ENCODE assay signal across 23 mouse cellular contexts in the genomic region with DNA sequence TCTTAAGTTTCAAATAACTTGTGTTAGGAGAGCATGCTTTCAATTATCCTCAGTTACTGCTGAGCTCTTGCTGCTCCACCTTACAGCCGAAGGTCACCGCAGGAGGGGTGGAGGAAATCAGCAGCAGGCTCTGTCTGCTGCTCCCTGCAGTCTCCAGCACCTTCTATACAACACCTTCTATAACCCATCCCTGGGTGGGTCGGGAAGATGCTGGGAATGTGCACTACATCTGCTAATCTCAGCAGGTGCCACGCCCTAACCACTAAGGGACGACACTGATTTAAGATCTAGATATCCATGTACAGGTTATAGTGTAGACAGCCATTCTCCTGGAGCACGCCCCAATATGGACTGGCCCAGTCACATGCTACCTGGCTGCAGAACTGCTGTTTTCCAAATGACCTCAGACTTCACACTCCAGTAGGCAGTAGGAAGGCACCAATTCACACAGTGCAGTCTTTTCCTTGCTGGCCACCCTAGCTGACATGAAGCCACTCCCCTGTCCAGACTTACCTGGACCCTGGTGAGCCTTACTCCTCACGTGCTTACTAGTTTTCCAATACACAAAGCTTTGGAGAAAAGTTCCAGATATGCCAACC. TPM values are rescaled to one million over a fixed set of nuclear protein-coding genes. Genes with fewer than 3 reads are reported as not detected.
DNase-seq lines count a peak whose midpoint lies in the region; ATAC-seq and TF ChIP-seq lines count a peak whose summit lies in the region.
"Had no signal": no experiment of that assay in that cellular context is flagged by ENCODE, and none has a peak within 500 bp of the region (broad histone marks: within the 10 kb centered on the region; RNA-seq: fewer than 3 reads in every experiment).

No protein-coding gene starts in this region.

- no peaks in the 10 kb centered on the region for H3K27me3 ChIP-seq in forebrain, postnatal 0 days (ENCODE audit: insufficient read depth, low read length)
- H3K27me3 ChIP-seq: forebrain, embryonic 12.5 days; heart, embryonic 15.5 days; limb, embryonic 13.5 days; megakaryocyte, embryonic 14.5 days; midbrain, embryonic 15.5 days had no signal

- peaks cover 11% of the 10 kb centered on the region; the same call in 1 of the 2 replicates for H3K4me1 ChIP-seq in forebrain, postnatal 0 days (ENCODE audit: insufficient read depth)

- peak; percentile 85 for DNase-seq in heart, adult 11 months
- DNase-seq in heart, postnatal 4 days, result no peak
- DNase-seq in ZHBTc4 (ENCODE audit: low read depth, low spot score), result peak; percentile 56
- DNase-seq in kidney, adult 8-10 months, result peak; percentile 78 to 83
- peak; percentile 70 to 83 for DNase-seq in kidney, postnatal 25 days
- DNase-seq in lung, postnatal 10 days, result no peak
- DNase-seq in forebrain, postnatal 0 days, result no peak
- DNase-seq in thymus, postnatal 4 days, result no peak
- DNase-seq: cerebellum, adult 2 months; cerebellum, postnatal 36 days; layer of hippocampus, adult 9-11 months; lung, postnatal 14 days; spleen, adult 18-20 months; thymus, postnatal 36 days had no signal

- ATAC-seq in forebrain, postnatal 0 days, result no peak
- ATAC-seq: CD4-positive, CD25-positive, alpha-beta regulatory T cell, adult 4 months; midbrain, embryonic 15.5 days had no signal

- H3K4me3 ChIP-seq in forebrain, postnatal 0 days (ENCODE audit: low read depth, low read length), result no peak overlapping the region
- H3K4me3 ChIP-seq: embryonic facial prominence, embryonic 10.5 days; forebrain, embryonic 12.5 days; heart, embryonic 15.5 days; hindbrain, embryonic 10.5 days; limb, embryonic 13.5 days; megakaryocyte, embryonic 14.5 days; midbrain, embryonic 15.5 days; myocyte had no signal

- WGBS in forebrain, postnatal 0 days, result 93% methylated on average over 7 of the region's 7 CpGs

- no peak overlapping the region for H3K9ac ChIP-seq in forebrain, postnatal 0 days
- H3K9ac ChIP-seq: forebrain, embryonic 12.5 days; heart, embryonic 15.5 days; limb, embryonic 13.5 days; midbrain, embryonic 15.5 days had no signal

- H3K36me3 ChIP-seq in forebrain, postnatal 0 days (ENCODE audit: insufficient read depth), result no peaks in the 10 kb centered on the region
- H3K36me3 ChIP-seq: heart, embryonic 15.5 days; midbrain, embryonic 15.5 days had no signal

- H3K27ac ChIP-seq in forebrain, postnatal 0 days (ENCODE audit: low read depth, low read length), result no peak overlapping the region
- H3K27ac ChIP-seq: embryonic facial prominence, embryonic 10.5 days; forebrain, embryonic 12.5 days; heart, embryonic 15.5 days; hindbrain, embryonic 10.5 days; limb, embryonic 13.5 days; midbrain, embryonic 15.5 days had no signal

- H3K9me3 ChIP-seq in forebrain, postnatal 0 days (ENCODE audit: low read length), result no peaks in the 10 kb centered on the region
- H3K9me3 ChIP-seq: embryonic facial prominence, embryonic 10.5 days; forebrain, embryonic 12.5 days; heart, embryonic 15.5 days; hindbrain, embryonic 10.5 days; limb, embryonic 13.5 days; megakaryocyte, embryonic 14.5 days; midbrain, embryonic 15.5 days had no signal

- H3K4me2 ChIP-seq in forebrain, postnatal 0 days (ENCODE audit: low read depth), result no peak overlapping the region
- H3K4me2 ChIP-seq: forebrain, embryonic 12.5 days; heart, embryonic 15.5 days; limb, embryonic 13.5 days; midbrain, embryonic 15.5 days had no signal

- no peak for TF ChIP-seq CTCF in forebrain, postnatal 0 days (IDR thresholded peaks at IDR 0.05; ENCODE audit: low read depth)

RNA-seq across cellular contexts. Expression of gene Eif4ebp2, which starts 12.2 kb away (rescaled TPM):
- 10 to 100 TPM; 95.4 to 95.9 TPM for total RNA-seq in heart, postnatal 4 days (2021)
- 14.6 and 18.6 TPM in 2 replicates for total RNA-seq in forebrain, postnatal 0 days (2014; rRNA removed)
- polyA plus RNA-seq in forebrain, postnatal 0 days (2015; fragmentation: Nextera tagmentation; extraction: Ambion mirVana), result 42.3 and 49.1 TPM in 2 replicates

RNA-seq across cellular contexts. Expression of gene Nodal, which starts 22.5 kb away (rescaled TPM):
- total RNA-seq in heart, postnatal 4 days (2021), result under 1 TPM; 0.24 to 0.32 TPM
- total RNA-seq in forebrain, postnatal 0 days (2014; rRNA removed), result 0.54 TPM in 1 of 2 replicates, not detected in the other
- polyA plus RNA-seq in forebrain, postnatal 0 days (2015; fragmentation: Nextera tagmentation; extraction: Ambion mirVana), result 0.13 and 0.16 TPM in 2 replicates
- polyA plus RNA-seq: CD4-positive, CD25-positive, alpha-beta regulatory T cell, adult 4 months; embryonic facial prominence, embryonic 10.5 days; forebrain, embryonic 12.5 days had no signal

RNA-seq across cellular contexts. Expression of gene Lrrc20, which starts 35.3 kb away (rescaled TPM):
- total RNA-seq in heart, postnatal 4 days (2021), result 10 to 100 TPM; 16.4 to 17.1 TPM
- total RNA-seq in forebrain, postnatal 0 days (2014; rRNA removed), result 16.8 and 19.5 TPM in 2 replicates
- polyA plus RNA-seq in forebrain, postnatal 0 days (2015; fragmentation: Nextera tagmentation; extraction: Ambion mirVana), result 15.9 and 16.0 TPM in 2 replicates

RNA-seq across cellular contexts. Expression of gene Pald1, which starts 57.0 kb away (rescaled TPM):
- total RNA-seq in heart, postnatal 4 days (2021), result 10 to 100 TPM; 38.1 to 38.9 TPM
- 20.2 and 23.7 TPM in 2 replicates for total RNA-seq in forebrain, postnatal 0 days (2014; rRNA removed)
- 12.4 and 14.4 TPM in 2 replicates for polyA plus RNA-seq in forebrain, postnatal 0 days (2015; fragmentation: Nextera tagmentation; extraction: Ambion mirVana)
- polyA plus RNA-seq: CD4-positive, CD25-positive, alpha-beta regulatory T cell, adult 4 months had no signal

Comparison
In these comparisons a context has a peak if more than half of its experiments do, and no peak if none do; other contexts are left out.
1. DNase-seq: peak in heart, adult 11 months (single experiment), ZHBTc4 (single experiment), kidney, adult 8-10 months (2 of 2) and kidney, postnatal 25 days (2 of 2); none in heart, postnatal 4 days (single experiment), lung, postnatal 10 days (single experiment), forebrain, postnatal 0 days (single experiment) and thymus, postnatal 4 days (single experiment).